Mouse (Mus musculus): ENCODE data around the gene Fgfr2.

GRCm38 (mm10) chr7:132411708-132412107 lies 711.4 kb downstream of the Fgfr2 start:
- TF ChIP-seq CTCF (IDR thresholded peaks at IDR 0.05; ENCODE audit: low read depth) = no peak
- no peak for TF ChIP-seq EP300 (IDR thresholded peaks at IDR 0.05; ENCODE audit: low read depth)

Measured in liver, postnatal 0 days (tissue).